Mouse (Mus musculus): ENCODE data around the gene Ptges3l.
"Not testable (repeated sequence)": the region's sequence is repeated elsewhere in the genome, so short reads cannot be mapped to it uniquely, and the experiment has no call there.

The Ptges3l gene

DNA sequence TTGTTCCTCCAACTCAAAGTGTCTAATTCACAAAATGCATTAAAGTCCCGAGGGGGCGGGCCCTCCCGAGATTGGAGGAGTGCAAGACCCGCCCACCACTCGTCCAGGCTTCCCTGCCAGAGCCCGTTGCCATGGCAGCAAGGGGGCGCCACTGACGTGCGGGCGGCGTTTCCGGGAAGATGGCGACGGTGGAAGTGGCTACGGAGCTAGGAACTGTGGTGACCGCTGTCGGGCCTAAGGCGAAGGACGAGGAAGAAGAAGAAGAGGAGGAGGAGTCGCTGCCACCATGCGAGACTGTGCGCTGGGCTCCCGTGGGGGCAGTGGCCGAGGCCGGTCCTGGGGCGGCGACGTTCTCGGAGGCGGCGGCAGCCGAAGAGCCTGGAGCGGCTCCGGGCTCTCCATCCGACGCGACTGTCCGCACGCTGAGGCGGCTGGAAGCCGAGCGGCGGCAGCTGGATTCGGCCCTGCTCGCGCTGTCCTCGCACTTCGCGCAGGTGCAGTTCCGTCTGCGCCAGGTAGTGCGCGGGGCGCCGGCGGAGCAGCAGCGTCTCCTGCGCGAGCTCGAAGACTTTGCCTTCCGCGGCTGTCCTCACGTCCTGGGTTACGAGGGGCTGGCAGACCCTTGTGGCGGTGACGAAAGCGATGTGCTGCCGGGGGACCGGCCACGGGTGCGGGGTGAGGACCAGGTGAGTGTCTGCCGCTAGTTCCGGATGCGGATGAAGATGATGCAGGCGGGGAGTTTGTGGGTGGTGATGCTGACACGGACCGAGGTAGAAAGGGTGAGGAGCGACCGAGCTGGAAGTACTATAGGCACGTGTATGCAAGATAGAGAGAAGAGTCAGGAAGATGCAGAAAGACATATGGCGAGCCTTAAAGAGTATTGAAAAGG lies at the start of gene Ptges3l, which contains the start of gene Rundc1:
Ptges3l (minus strand) TSS at position 409 of the 889 bp plus-strand sequence.
Rundc1 (plus strand) TSS at position 161 of the 889 bp plus-strand sequence.
- peak; percentile 100 for DNase-seq

DNA sequence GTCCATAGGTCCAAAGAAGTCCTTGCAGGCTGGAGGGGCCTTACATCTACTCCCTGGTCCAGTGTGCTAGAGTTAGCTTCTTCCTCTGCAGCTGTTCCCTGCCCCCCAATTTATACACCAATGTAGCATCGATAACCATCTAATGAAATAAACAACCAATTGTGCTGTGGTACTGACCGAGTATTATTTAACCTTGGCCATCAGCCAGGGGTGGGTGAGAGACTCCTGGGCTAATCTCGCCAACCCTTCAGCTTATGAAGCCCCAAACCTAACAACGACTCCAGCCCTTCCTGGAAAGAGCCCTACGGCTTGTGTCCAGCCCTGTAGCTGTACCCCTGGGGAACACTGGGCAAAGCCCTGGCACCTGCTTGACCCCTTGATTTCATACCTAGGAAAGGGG lies 49.2 kb upstream of the Ptges3l start:
- peak; percentile 44 for DNase-seq

- not testable (repeated sequence) for DNase-seq
These were observed 48.6 kb upstream of the Ptges3l start for GRCm38 (mm10) chr11:101473686-101474085.

DNA sequence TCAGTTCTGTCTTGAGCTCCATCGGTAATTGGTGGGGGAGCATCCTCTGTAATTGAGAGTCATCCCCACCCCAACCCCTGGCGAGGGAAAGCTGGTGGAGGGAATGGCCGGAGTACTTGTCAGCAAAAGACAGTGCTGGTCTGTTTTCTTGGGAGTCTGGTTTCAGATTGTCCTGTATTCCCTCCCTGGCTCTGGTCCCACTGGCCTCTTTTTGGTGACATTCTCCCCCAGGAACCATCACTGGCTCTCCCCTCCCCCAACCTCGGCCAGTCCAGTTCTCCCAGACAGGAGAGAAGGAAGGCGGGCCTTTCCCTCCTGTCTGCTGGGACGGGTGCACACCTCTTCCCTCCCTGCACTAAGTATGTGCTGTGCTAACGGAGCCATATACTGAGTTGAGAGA lies 47.2 kb upstream of the Ptges3l start:
- DNase-seq, result no peak

- no peak for DNase-seq
These were observed 46.8 kb upstream of the Ptges3l start for GRCm38 (mm10) chr11:101471926-101472325.

DNA sequence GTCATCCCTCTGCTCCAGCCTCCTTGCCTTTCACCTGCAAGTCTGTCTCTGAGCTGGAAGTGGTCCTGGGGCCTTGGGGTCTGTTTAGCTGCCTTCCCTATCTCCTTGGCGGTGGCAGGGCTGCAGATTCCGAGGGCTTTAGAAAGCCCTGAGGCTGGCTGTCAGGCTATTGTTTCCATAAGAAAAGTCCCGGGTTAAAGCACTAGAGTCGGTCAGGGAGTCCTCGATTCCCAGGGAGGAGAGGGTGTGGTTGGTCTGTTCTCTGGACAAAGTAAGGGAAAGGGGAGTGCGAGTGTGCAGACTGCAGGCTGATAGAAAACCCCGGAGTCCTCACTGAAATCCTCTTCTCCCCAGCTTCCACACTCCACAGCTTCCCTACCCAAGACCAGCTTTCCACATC lies 45.1 kb upstream of the Ptges3l start:
- DNase-seq, result no peak

DNA sequence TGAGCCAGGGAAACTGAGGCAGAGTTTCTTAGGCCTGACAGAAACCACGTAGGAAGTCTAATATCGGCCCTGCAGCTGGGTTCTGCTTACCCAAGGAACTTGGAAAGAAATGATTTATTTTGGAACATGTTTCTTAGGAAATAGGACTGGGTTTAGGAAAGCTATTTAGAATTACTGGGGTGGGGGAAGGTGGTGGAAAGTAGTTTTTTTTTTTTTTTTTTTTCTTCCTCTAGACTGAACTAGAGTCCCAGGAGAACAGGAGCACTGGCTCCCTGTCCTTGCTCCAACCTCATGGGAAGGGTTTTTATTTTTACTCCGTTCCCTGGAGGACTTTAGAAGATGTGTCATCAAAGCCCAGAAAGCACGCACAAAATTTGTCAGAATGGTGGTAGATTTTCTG lies 44.0 kb upstream of the Ptges3l start:
- no peak for DNase-seq

DNA sequence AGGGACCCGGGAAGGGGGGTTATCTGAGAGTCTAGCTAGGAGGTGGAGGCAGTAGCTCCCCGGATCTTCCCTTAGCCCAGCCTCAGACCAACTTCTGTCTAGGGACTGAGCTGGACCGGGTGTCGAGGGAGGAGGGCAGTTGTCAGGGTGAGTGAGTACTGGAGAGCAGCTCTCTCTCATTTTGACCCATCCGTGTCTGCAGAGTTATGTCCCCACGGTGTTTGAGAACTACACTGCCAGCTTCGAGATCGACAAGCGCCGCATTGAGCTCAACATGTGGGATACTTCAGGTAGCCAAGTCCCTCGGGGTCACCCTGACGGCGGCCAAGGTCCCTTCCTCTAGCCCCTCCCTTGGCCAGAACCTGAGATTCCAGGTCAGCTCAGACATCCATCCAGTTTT lies 43.6 kb upstream of the Ptges3l start:
- no peak for DNase-seq

GRCm38 (mm10) chr11:101468263-101468688 lies 43.1 kb upstream of the Ptges3l start:
- no peak for DNase-seq

GRCm38 (mm10) chr11:101467477-101468262 lies 42.5 kb upstream of the Ptges3l start:
- peak; percentile 70 for DNase-seq

GRCm38 (mm10) chr11:101466552-101466950 lies 41.4 kb upstream of the Ptges3l start:
- DNase-seq, result not testable (repeated sequence)

GRCm38 (mm10) chr11:101465869-101466551 lies 40.9 kb upstream of the Ptges3l start, which contains the start of gene Vat1:
Vat1 (minus strand) TSS chr11:101466230.
- peak; percentile 75 for DNase-seq

GRCm38 (mm10) chr11:101465101-101465868 lies 40.2 kb upstream of the Ptges3l start:
- peak; percentile 74 for DNase-seq

- DNase-seq, result peak; percentile 59
These were observed 39.3 kb upstream of the Ptges3l start, which contains the start of gene Rnd2 for GRCm38 (mm10) chr11:101464211-101465100. Rnd2 (plus strand) TSS chr11:101464999.

DNA sequence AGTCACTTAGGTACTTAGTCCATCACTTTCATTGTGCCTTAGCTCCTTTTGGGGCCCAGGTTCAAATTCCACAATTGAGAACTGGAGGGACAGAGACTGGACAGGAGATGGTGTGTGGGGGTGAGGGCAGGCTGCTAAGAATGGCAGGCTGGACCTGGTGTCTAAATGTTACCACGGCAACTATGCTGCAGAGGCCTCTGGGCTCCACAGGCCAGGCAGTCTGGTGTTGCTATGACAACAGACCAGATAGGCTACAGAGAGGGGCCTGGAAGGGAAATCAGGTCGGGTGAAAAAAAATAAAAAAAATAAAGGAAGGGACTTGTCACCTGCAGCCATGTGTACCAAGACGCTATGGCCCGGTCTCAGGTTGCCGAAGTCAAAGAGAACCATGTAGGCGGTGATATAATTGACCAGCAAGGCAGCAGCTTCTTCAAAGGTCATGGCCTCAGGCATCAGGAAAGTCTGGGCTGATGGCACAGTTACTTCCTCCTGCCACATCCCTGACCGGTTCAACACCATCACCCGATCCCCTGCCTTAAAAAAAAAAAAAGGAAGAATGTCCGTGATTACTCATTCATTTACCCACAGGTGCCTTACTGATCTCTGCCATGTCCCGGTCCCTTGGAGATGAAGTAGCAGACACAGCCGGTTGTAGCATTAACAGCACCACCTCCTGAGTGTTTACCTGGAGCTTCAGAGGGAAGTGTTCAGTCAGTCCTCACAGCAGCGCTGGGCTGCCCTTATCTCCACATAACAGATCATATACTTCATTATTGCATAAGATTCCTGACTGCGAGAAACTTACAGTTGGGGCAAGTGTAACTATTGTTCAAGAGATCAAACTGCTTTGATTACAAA lies 37.7 kb upstream of the Ptges3l start:
- no peak for DNase-seq

GRCm38 (mm10) chr11:101462141-101462540 lies 37.0 kb upstream of the Ptges3l start:
- no peak for DNase-seq

GRCm38 (mm10) chr11:101460321-101460720 lies 35.2 kb upstream of the Ptges3l start:
- DNase-seq, result no peak

DNA sequence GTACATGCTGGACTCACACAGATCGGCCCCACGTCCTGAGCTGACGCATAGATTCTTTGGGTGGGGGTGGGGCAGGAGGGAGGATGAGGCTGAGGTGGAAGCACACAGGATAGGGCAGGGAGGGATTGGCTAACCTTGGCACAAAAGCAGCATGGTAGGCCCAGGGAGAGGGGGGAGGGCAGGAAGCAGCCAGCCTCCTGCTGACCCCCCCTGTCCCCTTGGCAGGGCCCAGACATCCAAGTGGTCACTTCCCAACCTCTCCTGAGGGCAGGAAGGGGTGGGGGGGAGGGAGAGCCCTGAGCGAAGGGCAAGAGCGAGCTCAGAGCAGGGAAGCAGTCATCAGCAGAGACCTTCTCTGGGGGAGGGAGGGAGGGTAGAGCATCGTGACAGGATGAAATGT lies 34.6 kb upstream of the Ptges3l start:
- no peak for DNase-seq

- no peak for DNase-seq
These were observed 33.1 kb upstream of the Ptges3l start for GRCm38 (mm10) chr11:101458217-101458616.

DNA sequence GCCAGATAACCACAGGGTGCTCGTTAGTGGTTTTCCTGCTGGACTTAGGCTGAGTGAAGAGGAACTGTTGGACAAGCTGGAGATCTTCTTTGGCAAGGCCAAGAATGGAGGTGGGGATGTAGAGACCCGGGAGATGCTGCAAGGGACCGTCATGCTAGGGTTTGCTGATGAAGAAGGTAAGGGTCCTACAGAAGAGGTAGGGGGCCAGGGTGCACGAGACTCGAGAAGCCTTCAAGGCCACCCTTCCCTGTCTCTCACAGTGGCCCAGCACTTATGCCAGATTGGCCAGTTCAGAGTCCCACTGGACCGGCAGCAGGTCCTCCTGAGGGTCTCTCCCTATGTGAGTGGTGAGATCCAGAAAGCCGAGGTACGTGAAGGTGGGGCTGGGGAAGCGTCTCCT lies 32.5 kb upstream of the Ptges3l start:
- no peak for DNase-seq
